Mouse (Mus musculus): Measurements from ENCODE around the gene Gm6460.
"Not testable (repeated sequence)": the region's sequence is repeated elsewhere in the genome, so short reads cannot be mapped to it uniquely, and the experiment has no call there.

Gm6460 gene

DNA sequence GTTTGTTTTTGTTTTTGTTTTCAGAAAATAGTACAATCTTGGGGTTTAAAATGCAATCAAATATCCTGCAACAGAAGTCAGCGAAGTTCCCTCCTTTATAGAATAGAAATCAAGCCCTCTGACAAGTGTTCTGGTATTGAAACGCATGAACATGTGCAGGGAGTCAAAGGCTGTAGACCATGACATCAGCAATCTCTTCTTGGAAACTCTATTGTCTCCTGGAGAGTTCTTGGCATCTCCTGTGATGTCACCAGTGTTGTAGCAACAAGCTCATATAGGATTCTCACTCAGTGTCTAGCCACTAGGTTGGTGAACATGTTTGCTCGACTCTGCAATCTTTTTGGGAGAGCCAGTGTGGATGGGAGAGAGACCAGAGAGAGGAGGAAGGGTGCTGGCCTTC is at the start of gene Gm6460:
Gene Gm6460 (plus strand): TSS at position 301 of the 400 bp plus-strand sequence.
- not testable (repeated sequence) for DNase-seq (ENCODE audit: low spot score in 2 of 2)
